Mouse (Mus musculus) stomach, postnatal 0 days (tissue): ENCODE measurements at regions not wholly inside any gene's neighbourhood (a gene's known extent, or its start where the extent isn't known, plus 50 kb on each side); places are given as distances from the start of the nearest gene placed in this dataset.

Experiments
- CTCF ChIP-seq: IDR thresholded peaks from 2 replicates; pipeline ENCODE4 v1.5.1; 2016; ENCODE audit warnings: antibody characterized with exemption, low read depth, mild to moderate bottlenecking, moderate library complexity
- EP300 ChIP-seq: optimal IDR thresholded peaks from 2 replicates; pipeline ENCODE3; 2016; ENCODE audit warnings: antibody characterized with exemption

GRCm38 (mm10) chr13:90395274-90396023 is 306.0 kb upstream of the Xrcc4 start:
- TF ChIP-seq CTCF (no peak), EP300 (no peak)
